Mouse (Mus musculus) neural tube, embryonic 11.5 days (tissue): ENCODE measurements around the gene Cox16. TPM values are rescaled to one million over a fixed set of nuclear protein-coding genes. Genes with fewer than 3 reads are reported as not detected.
"Not testable (repeated sequence)": the region's sequence is repeated elsewhere in the genome, so short reads cannot be mapped to it uniquely, and the experiment has no call there.

Experiments
- ATAC-seq: fragments of 200-750 bp; cut with Nextera tagmentation; 2 replicates; pipeline ENCODE4 v1.8.0; 2017; ENCODE audit warnings: moderate number of reproducible peaks, mild to moderate bottlenecking, moderate TSS enrichment, moderate library complexity; ENCODE audit not compliant: insufficient read depth, low FRiP score, low TSS enrichment
- DNase-seq: peaks from one replicate; pipeline ENCODE4 v3.0.0-alpha.2; 2015; ENCODE audit warnings: low spot score
- H3K27ac ChIP-seq: fragments of 300-500 bp; sonication (generic); 2 replicates; pipeline ENCODE4 v1.5.1; 2014; ENCODE audit warnings: low read depth, mild to moderate bottlenecking, low read length
- H3K27me3 ChIP-seq: fragments of 300-500 bp; sonication (generic); 2 replicates; pipeline ENCODE4 v1.6.1; 2014; ENCODE audit warnings: mild to moderate bottlenecking, low read length, mixed read lengths; ENCODE audit not compliant: control insufficient read depth, insufficient read depth
- H3K36me3 ChIP-seq: fragments of 300-500 bp; sonication (generic); 2 replicates; pipeline ENCODE4 v1.6.1; 2014; ENCODE audit warnings: mild to moderate bottlenecking, low read length, moderate library complexity, mixed read lengths; ENCODE audit not compliant: control insufficient read depth, insufficient read depth
- H3K4me1 ChIP-seq: fragments of 300-500 bp; sonication (generic); 2 replicates; pipeline ENCODE4 v1.6.1; 2014; ENCODE audit warnings: low read length, mixed read lengths; ENCODE audit not compliant: control insufficient read depth, insufficient read depth
- H3K4me2 ChIP-seq: fragments of 300-500 bp; sonication (generic); 2 replicates; pipeline ENCODE4 v1.6.1; 2014; ENCODE audit warnings: low read depth, mild to moderate bottlenecking, moderate library complexity
- H3K4me3 ChIP-seq: fragments of 300-500 bp; sonication (generic); 2 replicates; pipeline ENCODE4 v1.5.1; 2014; ENCODE audit warnings: low read depth, low read length
- H3K9ac ChIP-seq: fragments of 300-500 bp; sonication (generic); 2 replicates; pipeline ENCODE4 v1.6.1; 2014; ENCODE audit warnings: mild to moderate bottlenecking, low read length
- H3K9me3 ChIP-seq: fragments of 300-500 bp; sonication (generic); 2 replicates; pipeline ENCODE4 v1.6.1; 2016; ENCODE audit warnings: low read length; ENCODE audit not compliant: control insufficient read depth
- WGBS: fragments of 180-500 bp; shearing (Covaris S2); extraction: QIAGEN DNeasy Blood & Tissue Kit; methylation state at CpG from one replicate; pipeline ENCODE4 v1.1.7; 2014; 5-methylcytosine and 5-hydroxymethylcytosine counted together
- polyA plus RNA-seq: library from polyadenylated mRNA; unstranded; fragments of >200 nt; fragmentation: Nextera tagmentation; extraction: Ambion mirVana; gene quantifications from 2 replicates; pipeline ENCODE4 v1.2.1, GENCODE M21; 2014

Gene Cox16
- polyA plus RNA-seq, 1 experiment from 2014 or later = 124 TPM

- H3K4me3 ChIP-seq = peak overlapping the region; percentile 76
- WGBS = 25% methylated on average over 17 of the region's 17 CpGs
- ATAC-seq = no peak
- H3K36me3 ChIP-seq = no peaks in the 10 kb centered on the region
- no peaks in the 10 kb centered on the region for H3K9me3 ChIP-seq
- H3K27me3 ChIP-seq = no peaks in the 10 kb centered on the region
- H3K9ac ChIP-seq = no peak overlapping the region
- H3K4me1 ChIP-seq = no peaks in the 10 kb centered on the region
- H3K27ac ChIP-seq = no peak overlapping the region
- DNase-seq = peak; percentile 77
- H3K4me2 ChIP-seq = peak overlapping the region; percentile 56
Measured at GRCm38 (mm10) chr12:81483656-81484055, 1.3 kb downstream of the Cox16 start.

- 94% methylated on average over 7 of the region's 7 CpGs for WGBS
- not testable (repeated sequence) for DNase-seq, H3K9ac ChIP-seq, H3K36me3 ChIP-seq, ATAC-seq, H3K27ac ChIP-seq, H3K4me1 ChIP-seq, H3K4me2 ChIP-seq, H3K4me3 ChIP-seq, H3K27me3 ChIP-seq, H3K9me3 ChIP-seq
Measured at GRCm38 (mm10) chr12:81459051-81459450, 25.9 kb downstream of the Cox16 start.

DNA sequence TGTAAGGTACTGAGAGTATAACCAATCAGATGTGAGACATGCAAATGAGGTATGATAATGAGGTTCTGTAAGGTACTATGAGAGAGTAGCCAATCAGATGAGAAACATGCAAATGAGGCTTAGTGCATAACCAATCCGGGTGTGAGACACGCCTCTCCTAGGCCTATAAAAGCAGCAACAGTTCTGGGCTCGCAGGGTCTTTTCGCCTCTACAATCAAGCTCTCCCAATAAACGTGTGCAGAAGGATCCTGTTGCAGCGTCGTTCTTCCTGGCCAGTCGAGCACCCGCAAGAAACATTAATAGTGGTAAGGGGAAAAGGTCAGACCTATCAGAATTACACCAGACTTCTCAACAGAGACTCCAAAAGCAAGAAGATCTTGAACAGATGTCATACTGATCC is 45.9 kb downstream of the Cox16 start:
- not testable (repeated sequence) for H3K4me3 ChIP-seq, H3K4me1 ChIP-seq, DNase-seq, H3K36me3 ChIP-seq, H3K9ac ChIP-seq, ATAC-seq, H3K9me3 ChIP-seq, H3K4me2 ChIP-seq, H3K27ac ChIP-seq, H3K27me3 ChIP-seq
- WGBS = 94% methylated on average over 9 of the region's 9 CpGs

GRCm38 (mm10) chr12:81434778-81435177 is 50.1 kb downstream of the Cox16 start:
- not testable (repeated sequence) for H3K4me2 ChIP-seq, H3K9ac ChIP-seq, DNase-seq, H3K36me3 ChIP-seq, ATAC-seq, H3K27ac ChIP-seq, H3K9me3 ChIP-seq, H3K4me3 ChIP-seq, H3K27me3 ChIP-seq, H3K4me1 ChIP-seq
- 95% methylated on average over 2 of the region's 2 CpGs for WGBS

DNA sequence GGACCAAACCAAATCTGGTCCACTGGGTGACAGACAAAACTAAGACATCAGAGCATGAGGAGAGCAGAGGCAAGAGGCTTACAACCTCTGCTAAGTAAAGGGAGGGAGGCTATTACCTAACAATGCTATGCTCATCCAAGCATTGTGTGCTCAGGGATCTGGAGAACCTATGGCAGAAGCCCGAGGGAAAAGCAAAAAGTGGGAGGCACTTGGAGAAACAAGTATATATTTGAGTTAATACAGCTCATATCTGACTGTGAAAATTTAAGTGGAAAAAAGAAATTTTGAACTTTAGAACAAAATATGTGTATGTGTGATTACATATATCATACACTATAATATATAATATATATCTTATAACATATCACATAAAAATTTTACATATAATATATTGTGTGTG is 63.1 kb downstream of the Cox16 start, which contains the start of gene Adam4:
Gene Adam4, minus strand, starts transcription at position 101 of the 400 bp plus-strand sequence.
- no peaks in the 10 kb centered on the region for H3K4me1 ChIP-seq
- DNase-seq (no peak), ATAC-seq (no peak)
- H3K27me3 ChIP-seq = no peaks in the 10 kb centered on the region
- no peaks in the 10 kb centered on the region for H3K36me3 ChIP-seq
- H3K9me3 ChIP-seq = no peaks in the 10 kb centered on the region
- 89% methylated on average over 1 of the region's 1 CpGs for WGBS
- no peak within 1 kb of the TSS for H3K4me3 ChIP-seq
- H3K4me2 ChIP-seq = no peak within 1 kb of the TSS
- no peak within 1 kb of the TSS for H3K27ac ChIP-seq
- H3K9ac ChIP-seq = no peak within 1 kb of the TSS

GRCm38 (mm10) chr12:81413211-81413610 is 71.7 kb downstream of the Cox16 start:
- Histone ChIP-seq H3K4me3 (no peak overlapping the region), H3K4me1 (no peaks in the 10 kb centered on the region), H3K9ac (no peak overlapping the region), H3K27me3 (no peaks in the 10 kb centered on the region), H3K27ac (no peak overlapping the region), H3K4me2 (no peak overlapping the region), H3K36me3 (no peaks in the 10 kb centered on the region), H3K9me3 (no peaks in the 10 kb centered on the region)
- ATAC-seq (no peak), DNase-seq (no peak)
- WGBS = 78% methylated on average over 3 of the region's 3 CpGs

- Histone ChIP-seq H3K27me3 (no peaks in the 10 kb centered on the region), H3K27ac (no peak overlapping the region), H3K9ac (no peak overlapping the region), H3K9me3 (no peaks in the 10 kb centered on the region), H3K4me2 (no peak overlapping the region), H3K36me3 (no peaks in the 10 kb centered on the region), H3K4me3 (no peak overlapping the region), H3K4me1 (no peaks in the 10 kb centered on the region)
- 82% methylated on average over 3 of the region's 3 CpGs for WGBS
- no peak for ATAC-seq
- no peak for DNase-seq
Measured at GRCm38 (mm10) chr12:81408966-81409365, 76.0 kb downstream of the Cox16 start.

DNA sequence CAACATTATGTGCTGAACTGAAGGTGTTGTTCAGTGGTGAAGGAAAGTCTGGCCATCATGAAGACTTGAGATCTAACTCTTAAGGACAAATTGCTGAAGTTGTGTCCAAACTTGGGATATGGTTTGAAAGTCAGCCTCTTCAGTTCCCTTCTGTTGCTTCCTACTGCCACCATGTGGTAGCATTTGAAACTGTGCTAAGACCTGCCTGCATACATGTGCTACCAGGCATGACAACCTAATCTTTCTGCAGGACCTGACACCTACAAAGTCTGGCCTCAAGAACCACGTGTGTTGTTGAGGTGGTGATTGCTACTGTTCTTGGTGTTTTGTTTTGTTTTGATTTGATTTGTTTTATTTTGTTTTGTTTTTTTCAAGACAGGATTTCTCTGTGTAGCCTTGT is 82.7 kb downstream of the Cox16 start:
- WGBS = 13% methylated on average over 1 of the region's 1 CpGs
- Histone ChIP-seq H3K27ac (no peak overlapping the region), H3K36me3 (no peaks in the 10 kb centered on the region), H3K4me3 (no peak overlapping the region), H3K9me3 (no peaks in the 10 kb centered on the region), H3K4me2 (no peak overlapping the region), H3K27me3 (no peaks in the 10 kb centered on the region), H3K4me1 (no peaks in the 10 kb centered on the region), H3K9ac (no peak overlapping the region)
- ATAC-seq (no peak), DNase-seq (peak; percentile 66)

DNA sequence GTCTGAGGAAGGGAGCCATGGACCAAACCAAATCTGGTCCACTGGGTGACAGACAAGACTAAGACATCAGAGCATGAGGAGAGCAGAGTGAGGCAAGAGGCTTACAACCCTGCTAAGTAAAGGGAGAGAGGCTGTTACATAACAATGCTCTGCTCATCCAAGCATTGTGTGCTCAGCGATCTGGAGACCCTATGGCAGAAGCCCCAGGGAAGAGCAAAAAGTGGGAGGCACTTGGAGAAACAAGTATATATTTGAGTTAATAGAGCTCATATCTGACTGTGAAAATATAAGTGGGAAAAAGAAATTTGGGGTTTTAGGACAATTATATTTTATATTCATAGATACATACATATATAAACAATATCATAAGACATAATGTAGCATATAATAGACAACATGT is 105.6 kb downstream of the Cox16 start, which contains the start of gene Gm4787:
Gene Gm4787, minus strand, starts transcription at position 101 of the 400 bp plus-strand sequence.
- H3K4me3 ChIP-seq, H3K9me3 ChIP-seq, ATAC-seq, H3K4me2 ChIP-seq, H3K9ac ChIP-seq, DNase-seq, H3K36me3 ChIP-seq, H3K4me1 ChIP-seq, H3K27me3 ChIP-seq, H3K27ac ChIP-seq: not testable (repeated sequence)
- WGBS = 82% methylated on average over 1 of the region's 1 CpGs
